Mouse (Mus musculus) adrenal gland, postnatal 36 days (tissue): ENCODE results near the gene Saxo1. TPM values are rescaled to one million over a fixed set of nuclear protein-coding genes. Genes with fewer than 3 reads are reported as not detected.

Experiments
- DNase-seq, 2 experiments: peaks; one replicate each; pipeline ENCODE4 v3.0.0; 2021; ENCODE audit warnings: mixed read lengths in 1 of 2
- total RNA-seq, 2 experiments: library from RNA; stranded (reverse); gene quantifications; 2 replicates each; pipeline ENCODE4 v1.2.3; 2021

Saxo1 gene
- total RNA-seq, 2 experiments from 2014 or later, result not detected

DNA sequence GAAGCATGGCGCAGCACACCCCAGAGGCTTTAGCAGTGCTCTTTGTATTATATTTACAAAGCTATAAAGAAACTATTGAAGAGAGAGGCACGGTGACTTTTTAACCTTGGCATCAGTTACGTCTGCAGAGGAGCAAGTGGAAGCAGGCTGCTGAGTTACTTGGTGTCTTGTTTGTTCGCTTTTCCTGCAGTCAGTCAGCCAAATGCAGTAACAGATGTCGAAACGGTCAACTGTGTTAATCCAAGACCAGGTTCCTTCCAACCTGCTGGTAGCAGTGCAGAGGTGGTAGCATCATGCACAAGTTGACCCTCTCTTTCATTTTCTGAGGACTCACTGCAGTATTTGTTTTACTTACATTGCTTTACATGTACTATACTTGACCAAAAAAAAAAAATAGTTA, 135.5 kb downstream of the Saxo1 start:
- DNase-seq, result no peak

DNA sequence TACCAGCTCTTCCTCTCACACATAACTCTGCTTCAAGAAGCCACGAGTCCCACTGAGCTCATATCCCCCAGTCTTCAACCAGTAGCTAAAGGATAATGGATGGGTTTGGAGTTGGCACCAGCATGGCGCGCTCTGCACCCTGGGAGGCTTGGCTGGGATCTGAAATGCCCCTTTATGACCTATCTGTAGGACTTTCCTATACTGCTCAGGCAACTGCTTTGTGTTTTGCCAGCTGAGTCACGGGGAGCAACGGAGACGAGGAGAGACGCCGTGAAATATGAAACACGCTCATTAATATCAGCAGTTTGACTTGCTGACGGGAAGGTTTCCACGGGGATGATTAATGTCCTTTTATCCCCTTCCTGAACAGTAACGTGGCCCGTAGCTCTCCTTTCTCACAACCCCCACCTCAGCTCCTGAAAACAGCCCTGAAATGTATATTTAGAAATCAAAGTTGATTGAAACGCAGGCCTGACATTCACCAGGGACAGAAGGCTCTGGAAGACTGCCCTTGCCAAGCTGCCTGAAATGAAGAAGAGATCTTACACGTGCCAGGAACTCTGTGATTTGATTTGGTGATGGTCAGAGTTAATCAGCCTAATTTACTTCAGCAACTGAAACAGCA, 141.6 kb downstream of the Saxo1 start:
- peak; percentile 28 to 48 for DNase-seq

DNA sequence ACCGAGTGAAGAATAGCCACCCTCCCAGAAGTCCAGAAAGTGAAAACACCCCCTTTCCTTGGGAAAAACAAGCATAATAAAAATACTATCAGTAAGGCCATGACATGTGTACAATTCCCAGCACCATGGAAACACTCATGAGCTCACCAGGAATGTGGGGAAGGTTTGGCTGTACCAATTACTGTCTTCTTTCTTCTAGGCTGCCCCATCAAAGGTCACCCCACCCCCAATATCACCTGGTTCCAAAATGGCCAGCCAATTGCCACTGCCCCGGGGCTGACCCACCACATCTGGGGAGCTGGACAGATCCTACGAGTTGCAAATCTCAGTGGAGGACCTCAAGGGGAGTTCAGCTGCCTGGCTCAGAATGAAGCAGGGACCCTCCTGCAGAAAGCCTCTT, 144.7 kb downstream of the Saxo1 start:
- DNase-seq, result no peak

DNA sequence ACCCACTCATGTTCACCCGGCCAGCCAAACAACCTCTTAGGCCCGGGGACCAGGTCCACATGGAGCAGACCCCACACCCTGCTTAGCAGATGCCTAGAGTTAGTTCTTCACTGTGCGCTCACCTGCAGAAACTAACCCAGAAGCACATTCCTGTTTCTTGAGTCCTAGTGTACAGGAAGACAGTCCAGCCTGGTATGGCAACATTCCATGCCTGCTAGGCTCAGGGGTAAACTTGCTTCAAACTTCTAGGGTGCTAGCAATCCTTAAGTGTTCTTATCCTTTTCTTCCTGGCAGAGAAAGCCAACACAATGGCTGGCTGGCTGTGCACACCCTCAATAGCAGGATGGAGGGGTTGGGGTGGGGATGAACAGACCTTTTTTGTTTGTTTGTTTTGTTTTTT, 147.2 kb downstream of the Saxo1 start:
- DNase-seq, result no peak

DNA sequence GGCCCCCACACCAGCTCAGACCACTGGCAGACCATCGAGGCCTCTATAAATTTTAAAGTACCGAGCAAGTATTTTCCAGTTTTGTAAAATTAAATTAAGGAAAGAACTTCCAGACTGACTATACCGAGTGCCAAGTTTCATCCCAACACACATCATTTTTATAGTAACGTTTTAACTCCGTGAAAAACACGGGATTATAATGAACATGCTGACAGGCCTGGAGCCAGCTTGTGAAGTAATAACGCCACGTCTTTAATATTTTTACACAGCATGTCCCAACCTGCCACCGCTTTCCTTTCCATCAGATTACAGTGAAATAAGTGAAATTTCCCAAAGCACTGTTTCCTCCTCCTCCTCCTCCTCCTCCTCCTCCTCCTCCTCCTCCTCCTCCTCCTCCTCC, 149.7 kb downstream of the Saxo1 start:
- DNase-seq, result no peak

DNA sequence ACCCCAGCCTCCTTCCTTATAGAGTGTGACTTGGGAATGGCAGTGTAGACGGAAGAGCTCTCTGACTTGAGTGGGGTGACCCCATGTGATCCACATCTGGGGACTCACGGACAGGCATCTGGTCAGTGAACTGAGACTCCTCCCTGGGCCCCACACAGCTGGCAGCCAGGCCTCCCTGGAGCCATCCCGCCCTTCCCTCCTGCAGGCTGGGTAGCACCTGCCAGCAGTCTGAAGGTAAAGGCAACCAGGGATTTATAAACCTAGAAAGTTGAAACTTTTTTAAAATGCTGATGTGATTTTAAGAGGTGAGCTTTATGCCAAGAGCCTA, 151.0 kb downstream of the Saxo1 start:
- no peak for DNase-seq

DNA sequence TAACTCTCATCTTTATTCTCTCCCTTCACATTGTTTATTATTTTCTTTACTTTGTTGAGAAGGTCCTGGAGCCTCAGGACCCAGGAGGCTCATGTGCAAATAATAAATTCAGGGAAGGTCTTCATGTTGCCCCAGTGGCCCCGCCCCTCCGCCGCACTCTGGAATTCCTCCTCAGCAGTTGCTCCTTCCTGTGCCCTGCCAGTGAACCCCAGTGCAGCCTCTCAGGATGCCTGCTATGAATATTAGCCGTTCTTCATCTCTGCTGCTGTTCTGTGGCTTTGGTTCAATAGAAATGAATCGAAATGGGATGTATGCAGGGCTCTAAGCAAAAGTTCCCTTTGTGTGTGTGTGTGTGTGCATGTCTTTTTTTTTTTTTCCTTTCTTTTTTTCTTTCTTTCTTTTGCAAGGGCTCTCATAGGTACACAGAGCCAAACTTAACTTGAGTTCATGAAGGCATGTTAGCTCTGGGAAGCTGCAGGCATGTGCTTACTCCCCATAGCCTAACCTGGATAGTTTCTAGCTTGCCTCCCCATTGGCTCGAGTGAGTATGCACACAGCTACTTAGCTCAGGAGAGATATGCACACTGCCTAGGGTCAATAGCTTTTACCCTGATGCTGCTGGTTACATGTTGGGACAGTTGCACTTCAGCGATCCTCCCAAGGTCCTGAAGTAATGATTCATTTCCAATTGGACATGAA, 151.5 kb downstream of the Saxo1 start:
- peak in 1 of 2 experiments; percentile 15 for DNase-seq

DNA sequence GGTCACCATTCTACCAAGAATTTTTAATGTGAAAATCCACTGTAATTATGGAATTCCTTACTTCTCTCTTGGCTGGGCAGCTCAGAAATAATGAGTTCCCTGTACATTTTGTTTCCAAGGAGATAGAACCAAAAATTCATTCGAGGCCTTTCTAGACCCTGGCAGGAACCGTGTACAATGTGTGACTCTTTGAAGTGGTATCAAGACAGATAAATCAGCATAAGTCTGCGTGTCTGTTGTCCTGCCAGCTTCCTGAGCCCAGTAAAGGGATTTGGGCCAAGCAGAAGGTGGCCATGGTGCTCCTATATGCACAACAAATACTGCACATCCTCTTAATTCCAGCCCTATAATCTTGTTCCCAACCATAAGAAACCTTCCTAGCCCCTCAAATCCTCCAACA, 157.0 kb downstream of the Saxo1 start:
- peak; percentile 33 to 34 for DNase-seq

DNA sequence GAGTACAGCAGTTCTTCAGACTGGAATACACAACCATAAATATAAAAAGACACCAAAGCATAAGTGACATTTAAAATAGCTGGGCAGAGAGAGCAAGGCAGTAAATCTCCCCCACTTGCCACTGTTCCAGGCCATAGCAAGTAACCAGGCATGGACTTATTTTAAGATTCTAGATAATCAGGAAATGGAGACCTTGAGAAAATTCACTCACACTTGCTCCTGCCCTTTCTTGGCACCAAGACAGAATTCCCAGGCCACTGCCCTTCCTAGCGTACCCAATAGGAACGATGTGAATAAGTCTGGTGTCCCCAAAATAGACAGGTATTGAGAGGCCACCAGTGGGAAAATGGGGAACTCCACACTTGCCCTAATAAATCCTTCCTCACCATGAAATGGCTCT, 160.7 kb downstream of the Saxo1 start:
- DNase-seq, result peak; percentile 36 to 53

DNA sequence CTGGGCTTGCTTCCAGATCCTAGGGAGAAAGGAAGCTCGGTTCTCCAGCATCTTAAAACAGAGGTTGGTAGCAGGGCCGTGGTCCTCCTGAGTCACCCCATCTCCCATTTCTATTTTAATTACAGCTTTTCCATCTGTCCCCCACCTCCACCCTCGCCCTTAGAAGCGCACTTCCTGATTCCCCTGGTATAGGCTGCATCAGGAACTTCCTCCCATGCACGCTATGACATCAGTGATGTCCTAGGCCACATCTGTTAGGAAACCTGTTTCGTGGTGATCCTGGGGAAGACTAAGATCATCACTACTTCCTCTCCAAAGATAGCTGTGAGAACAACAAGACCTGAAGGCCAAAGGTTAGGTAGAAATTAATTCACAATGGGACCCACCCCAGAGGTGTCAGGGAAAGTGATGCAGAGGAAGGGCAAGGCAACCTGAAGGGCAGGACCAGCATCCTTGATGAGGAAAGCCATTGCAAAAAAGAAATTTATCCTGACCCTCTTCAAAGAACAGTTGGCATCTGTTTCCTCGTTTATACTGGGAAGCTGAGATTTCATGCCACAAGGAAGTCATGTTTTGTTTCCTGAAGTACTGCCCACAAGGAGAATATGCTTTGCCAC, 161.3 kb downstream of the Saxo1 start:
- peak; percentile 16 to 22 for DNase-seq

DNA sequence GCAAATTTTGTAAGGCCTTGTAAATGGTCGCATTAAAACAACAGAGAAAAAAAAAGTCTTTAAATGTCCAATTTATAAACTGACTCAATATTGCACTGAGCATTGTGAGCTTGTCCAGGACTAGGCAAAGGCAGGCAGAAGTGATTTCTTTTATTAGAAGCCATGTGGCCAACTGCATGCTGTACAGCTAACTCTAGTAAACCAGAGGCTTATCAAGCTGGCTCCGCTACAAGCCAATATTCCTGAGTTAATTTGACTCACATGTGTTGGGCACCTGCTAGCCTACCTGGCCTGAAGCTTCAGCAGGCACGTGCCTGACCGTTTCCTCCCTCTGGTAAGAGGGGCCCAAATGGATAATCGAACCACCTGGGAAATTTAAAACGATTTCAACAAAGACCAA, 162.5 kb downstream of the Saxo1 start:
- no peak for DNase-seq

Other genes starting within 250 kb of the Saxo1 start
- gene Rraga, start 17.3 kb upstream of the Saxo1 start, total RNA-seq, result 100 to 1,000 TPM; 110 to 118 TPM
- gene Haus6, start 53.7 kb upstream of the Saxo1 start, total RNA-seq, result 10 to 100 TPM; 10.2 to 12.2 TPM
- gene Plin2, start 111.7 kb upstream of the Saxo1 start, total RNA-seq, result 100 to 1,000 TPM; 347 to 417 TPM
- 10 to 100 TPM; 48.2 to 55.4 TPM for gene Dennd4c, start 190.2 kb upstream of the Saxo1 start, total RNA-seq